Mouse (Mus musculus): ENCODE results near the gene Pcx. TPM values are rescaled to one million over a fixed set of nuclear protein-coding genes. Genes with fewer than 3 reads are reported as not detected.
A peak's percentile ranks its signal among the peaks of the same experiment; 100 is the strongest.

Pcx gene
- 17.7 and 18.5 TPM in 2 replicates for polyA plus RNA-seq (2015; fragmentation: Nextera tagmentation; extraction: Ambion mirVana)

GRCm38 (mm10) chr19:4509986-4510963 lies at the start of gene Pcx:
Gene Pcx, plus strand, starts transcription at chr19:4510472.
- H3K9me3 ChIP-seq: no peaks in the 10 kb centered on the region
- under 1% methylated on average over 82 of the region's 82 CpGs for WGBS
- H3K4me2 ChIP-seq: peak within 1 kb of the TSS; percentile 95
- no peak within 1 kb of the TSS; the same call in 1 of the 2 replicates for H3K27ac ChIP-seq
- H3K36me3 ChIP-seq: no peaks in the 10 kb centered on the region
- H3K4me1 ChIP-seq: peaks cover 12% of the 10 kb centered on the region
- peak within 1 kb of the TSS; percentile 77 for H3K4me3 ChIP-seq
- H3K9ac ChIP-seq: peak within 1 kb of the TSS; percentile 44
- ATAC-seq (ENCODE audit: borderline replicate concordance, extremely low read depth, low FRiP score, low TSS enrichment): peak; percentile 100
- no peaks in the 10 kb centered on the region; the same call in 1 of the 2 replicates for H3K27me3 ChIP-seq

DNA sequence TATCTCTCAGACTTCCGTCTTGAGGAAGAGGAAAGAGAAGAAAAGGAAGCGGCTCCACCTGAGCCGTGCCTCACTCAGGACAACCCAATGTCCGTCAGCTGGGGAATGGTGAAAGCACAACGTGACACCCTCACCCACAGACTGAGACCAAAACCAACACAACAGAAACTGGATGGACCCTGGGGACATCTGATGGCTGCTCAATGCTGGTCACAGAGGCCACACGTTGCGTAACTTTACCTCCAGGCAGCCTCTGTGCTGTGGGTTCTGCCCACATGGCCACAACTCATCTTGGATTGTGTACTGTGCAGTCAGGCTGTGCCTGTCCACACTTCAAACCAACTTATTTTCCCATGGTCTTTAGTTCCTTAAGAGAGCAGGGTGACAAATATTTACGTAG lies 48.3 kb upstream of the Pcx start:
- no peak for ATAC-seq (ENCODE audit: borderline replicate concordance, extremely low read depth, low FRiP score, low TSS enrichment)
- Histone ChIP-seq H3K4me2 (no peak overlapping the region), H3K4me3 (no peak overlapping the region), H3K4me1 (no peaks in the 10 kb centered on the region), H3K27ac (no peak overlapping the region), H3K9ac (no peak overlapping the region), H3K36me3 (no peaks in the 10 kb centered on the region), H3K27me3 (no peaks in the 10 kb centered on the region), H3K9me3 (no peaks in the 10 kb centered on the region)
- 77% methylated on average over 8 of the region's 8 CpGs for WGBS

- Histone ChIP-seq H3K4me1 (no peaks in the 10 kb centered on the region), H3K4me2 (no peak overlapping the region), H3K36me3 (no peaks in the 10 kb centered on the region), H3K27ac (no peak overlapping the region), H3K4me3 (no peak overlapping the region), H3K9ac (no peak overlapping the region), H3K27me3 (no peaks in the 10 kb centered on the region), H3K9me3 (no peaks in the 10 kb centered on the region)
- no peak for ATAC-seq (ENCODE audit: borderline replicate concordance, extremely low read depth, low FRiP score, low TSS enrichment)
- 70% methylated on average over 4 of the region's 4 CpGs for WGBS
Measured at GRCm38 (mm10) chr19:4464666-4465065, 45.6 kb upstream of the Pcx start.

DNA sequence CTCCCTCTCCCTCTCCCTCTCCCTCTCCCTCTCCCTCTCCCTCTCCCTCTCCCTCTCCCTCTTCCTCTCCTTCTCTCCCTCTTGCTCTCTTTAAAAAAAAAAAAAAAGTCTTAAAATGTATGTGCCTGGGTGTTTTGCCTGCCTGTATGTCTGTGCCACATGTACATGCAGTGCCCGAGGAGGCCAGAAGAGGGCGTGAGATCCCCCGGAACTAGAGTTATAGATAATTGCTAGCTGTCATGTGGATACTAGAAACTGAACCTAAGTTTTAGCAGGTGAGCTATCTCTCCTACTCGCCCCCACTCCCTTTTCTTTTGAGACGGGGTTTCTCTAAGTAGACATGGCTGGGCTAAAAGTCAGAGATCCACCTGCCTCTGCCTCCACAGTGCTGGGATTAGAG lies 41.9 kb upstream of the Pcx start:
- H3K9ac ChIP-seq: no peak overlapping the region
- no peak overlapping the region for H3K27ac ChIP-seq
- no peak for ATAC-seq (ENCODE audit: borderline replicate concordance, extremely low read depth, low FRiP score, low TSS enrichment)
- H3K9me3 ChIP-seq: no peaks in the 10 kb centered on the region
- no peak overlapping the region for H3K4me3 ChIP-seq
- 30% methylated on average over 5 of the region's 5 CpGs for WGBS
- H3K4me2 ChIP-seq: no peak overlapping the region
- H3K36me3 ChIP-seq: no peaks in the 10 kb centered on the region
- no peaks in the 10 kb centered on the region for H3K4me1 ChIP-seq
- no peaks in the 10 kb centered on the region for H3K27me3 ChIP-seq

DNA sequence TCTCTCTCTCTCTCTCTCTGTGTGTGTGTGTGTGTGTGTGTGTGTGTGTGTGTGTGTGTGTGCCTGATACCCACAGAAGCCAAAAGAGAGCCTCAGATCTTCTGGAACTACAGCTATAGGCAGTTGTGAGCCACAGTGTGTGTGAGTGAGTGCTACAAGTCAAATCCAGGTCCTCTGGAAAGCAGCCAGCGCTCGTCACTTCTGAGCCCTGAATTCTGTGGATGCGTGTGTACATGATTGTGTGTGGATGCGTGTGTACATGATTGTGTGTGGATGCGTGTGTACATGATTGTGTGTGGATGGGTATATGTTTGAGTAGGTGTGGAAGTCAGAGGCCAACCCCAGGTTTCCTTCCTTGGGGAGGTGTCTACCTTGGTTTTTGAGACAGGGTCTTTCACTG lies 36.7 kb upstream of the Pcx start:
- Histone ChIP-seq H3K9me3 (no peaks in the 10 kb centered on the region), H3K4me1 (peaks cover 18% of the 10 kb centered on the region), H3K36me3 (no peaks in the 10 kb centered on the region), H3K9ac (no peak overlapping the region), H3K27ac (no peak overlapping the region), H3K27me3 (peaks cover 28% of the 10 kb centered on the region), H3K4me2 (no peak overlapping the region), H3K4me3 (no peak overlapping the region)
- ATAC-seq (ENCODE audit: borderline replicate concordance, extremely low read depth, low FRiP score, low TSS enrichment): no peak
- WGBS: 74% methylated on average over 5 of the region's 5 CpGs

- no peaks in the 10 kb centered on the region for H3K9me3 ChIP-seq
- no peak overlapping the region for H3K4me3 ChIP-seq
- ATAC-seq (ENCODE audit: borderline replicate concordance, extremely low read depth, low FRiP score, low TSS enrichment): no peak
- H3K27ac ChIP-seq: no peak overlapping the region
- peaks cover 28% of the 10 kb centered on the region for H3K27me3 ChIP-seq
- no peak overlapping the region for H3K4me2 ChIP-seq
- peaks cover 18% of the 10 kb centered on the region for H3K4me1 ChIP-seq
- no peak overlapping the region for H3K9ac ChIP-seq
- WGBS: 47% methylated on average over 3 of the region's 3 CpGs
- no peaks in the 10 kb centered on the region for H3K36me3 ChIP-seq
Measured at GRCm38 (mm10) chr19:4474739-4475138, 35.5 kb upstream of the Pcx start.

DNA sequence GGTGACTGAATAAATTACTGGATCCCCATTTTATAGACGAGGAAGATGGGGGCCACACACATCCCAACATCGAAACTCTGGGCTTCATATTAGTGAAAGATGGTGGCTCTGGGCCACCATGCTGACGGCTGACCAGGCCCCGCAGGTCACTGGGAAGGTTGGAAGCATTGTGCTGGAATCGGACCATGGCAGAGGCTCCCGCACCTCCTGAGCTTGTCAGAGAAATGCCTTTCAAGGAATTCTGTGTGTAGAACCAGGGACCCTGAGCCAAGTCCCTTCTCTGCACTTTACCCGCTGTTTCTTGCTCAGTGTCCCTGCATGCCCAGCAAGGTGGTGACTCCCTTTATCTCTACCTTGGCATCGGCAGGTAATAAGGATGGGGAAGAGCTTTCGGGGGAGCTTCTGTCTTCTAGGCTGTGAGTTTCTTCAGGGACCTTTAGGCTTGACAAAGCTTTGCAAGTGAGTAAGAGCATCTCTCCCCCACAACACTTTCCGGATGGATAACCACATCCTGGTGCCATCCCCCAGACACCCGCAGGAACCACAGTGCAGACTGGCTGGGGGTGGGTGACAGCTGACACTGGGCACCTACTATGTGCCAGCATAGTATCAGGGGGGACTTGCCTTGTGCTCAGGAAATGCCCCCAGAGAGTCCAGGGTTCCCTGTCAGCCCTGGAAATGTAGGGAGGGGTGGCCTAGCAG lies 34.9 kb upstream of the Pcx start:
- Histone ChIP-seq H3K4me2 (no peak overlapping the region), H3K36me3 (no peaks in the 10 kb centered on the region), H3K9me3 (no peaks in the 10 kb centered on the region), H3K4me1 (peaks cover 18% of the 10 kb centered on the region), H3K27ac (no peak overlapping the region), H3K4me3 (no peak overlapping the region), H3K9ac (no peak overlapping the region), H3K27me3 (peaks cover 28% of the 10 kb centered on the region)
- ATAC-seq (ENCODE audit: borderline replicate concordance, extremely low read depth, low FRiP score, low TSS enrichment): no peak
- WGBS: 83% methylated on average over 11 of the region's 11 CpGs

DNA sequence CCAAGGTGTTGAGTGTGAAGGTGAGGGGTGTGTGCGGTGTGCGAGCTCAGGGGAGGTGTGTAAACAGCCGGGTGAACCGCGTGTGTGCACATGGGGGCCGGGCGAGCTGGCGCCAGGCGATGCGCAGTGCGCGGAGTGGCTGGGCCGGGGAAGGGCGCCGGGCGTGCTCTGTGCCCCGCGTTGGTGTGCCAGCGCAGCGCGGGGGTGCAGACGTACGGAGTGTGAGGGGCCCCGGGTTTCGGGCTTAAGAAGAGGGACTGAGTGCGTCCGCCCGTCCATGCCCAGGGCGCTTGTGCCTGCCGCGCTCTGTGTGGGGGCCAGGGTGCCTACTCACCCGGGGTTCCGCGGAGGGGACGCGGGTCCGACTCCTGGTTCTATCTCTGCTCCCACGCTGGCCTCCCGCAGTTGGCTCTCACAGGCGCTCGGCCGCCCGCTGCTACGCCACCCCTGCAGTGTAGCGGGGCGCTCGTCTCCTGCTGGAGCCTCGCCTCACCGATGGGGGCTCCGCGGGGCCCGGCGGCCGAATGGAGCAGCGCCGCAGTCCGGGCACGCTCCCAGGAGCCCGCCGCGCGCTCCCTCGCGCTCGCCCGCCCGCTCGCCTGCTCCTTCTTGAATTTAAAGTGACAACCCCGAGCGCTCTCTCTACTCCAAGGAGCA lies 33.5 kb upstream of the Pcx start:
- Histone ChIP-seq H3K9ac (peak overlapping the region; percentile 52), H3K4me1 (peaks cover 18% of the 10 kb centered on the region), H3K36me3 (no peaks in the 10 kb centered on the region), H3K27me3 (peaks cover 28% of the 10 kb centered on the region), H3K9me3 (no peaks in the 10 kb centered on the region), H3K27ac (no peak overlapping the region), H3K4me3 (peak overlapping the region; percentile 57), H3K4me2 (peak overlapping the region; percentile 100)
- WGBS: under 1% methylated on average over 60 of the region's 70 CpGs
- peak; percentile 72; the same call in 1 of the 2 replicates for ATAC-seq (ENCODE audit: borderline replicate concordance, extremely low read depth, low FRiP score, low TSS enrichment)

GRCm38 (mm10) chr19:4477345-4478189 lies 32.7 kb upstream of the Pcx start, which contains the start of gene Syt12:
Gene Syt12, minus strand, starts transcription at chr19:4477447.
- WGBS: 9% methylated on average over 21 of the region's 21 CpGs
- H3K4me2 ChIP-seq: peak within 1 kb of the TSS; percentile 100
- H3K27me3 ChIP-seq: peaks cover 28% of the 10 kb centered on the region
- peak within 1 kb of the TSS; percentile 52 for H3K9ac ChIP-seq
- peak within 1 kb of the TSS; percentile 57 for H3K4me3 ChIP-seq
- H3K36me3 ChIP-seq: no peaks in the 10 kb centered on the region
- H3K4me1 ChIP-seq: peaks cover 18% of the 10 kb centered on the region
- ATAC-seq (ENCODE audit: borderline replicate concordance, extremely low read depth, low FRiP score, low TSS enrichment): no peak
- H3K27ac ChIP-seq: no peak within 1 kb of the TSS
- H3K9me3 ChIP-seq: no peaks in the 10 kb centered on the region

DNA sequence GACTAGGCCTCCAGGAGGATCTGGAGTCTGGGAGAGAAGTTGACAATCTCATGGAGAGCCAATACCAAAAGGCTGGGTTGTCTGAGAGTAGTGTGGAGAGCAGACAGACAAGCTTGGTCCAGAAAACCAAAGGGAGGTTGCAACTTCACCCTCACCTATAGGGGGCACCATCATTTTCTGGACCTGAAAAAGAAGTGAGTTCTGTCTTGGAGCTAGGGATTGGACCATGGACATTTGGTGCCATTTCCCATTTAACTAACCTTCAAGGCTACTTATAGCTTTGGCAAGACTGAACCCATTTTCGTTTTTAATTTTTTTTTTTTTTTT lies 32.1 kb upstream of the Pcx start:
- peaks cover 18% of the 10 kb centered on the region for H3K4me1 ChIP-seq
- H3K9me3 ChIP-seq: no peaks in the 10 kb centered on the region
- WGBS: 26% methylated on average over 1 of the region's 1 CpGs
- no peak overlapping the region for H3K4me3 ChIP-seq
- ATAC-seq (ENCODE audit: borderline replicate concordance, extremely low read depth, low FRiP score, low TSS enrichment): no peak
- no peak overlapping the region for H3K9ac ChIP-seq
- peaks cover 28% of the 10 kb centered on the region for H3K27me3 ChIP-seq
- peak overlapping the region; percentile 100 for H3K4me2 ChIP-seq
- H3K27ac ChIP-seq: no peak overlapping the region
- H3K36me3 ChIP-seq: no peaks in the 10 kb centered on the region

DNA sequence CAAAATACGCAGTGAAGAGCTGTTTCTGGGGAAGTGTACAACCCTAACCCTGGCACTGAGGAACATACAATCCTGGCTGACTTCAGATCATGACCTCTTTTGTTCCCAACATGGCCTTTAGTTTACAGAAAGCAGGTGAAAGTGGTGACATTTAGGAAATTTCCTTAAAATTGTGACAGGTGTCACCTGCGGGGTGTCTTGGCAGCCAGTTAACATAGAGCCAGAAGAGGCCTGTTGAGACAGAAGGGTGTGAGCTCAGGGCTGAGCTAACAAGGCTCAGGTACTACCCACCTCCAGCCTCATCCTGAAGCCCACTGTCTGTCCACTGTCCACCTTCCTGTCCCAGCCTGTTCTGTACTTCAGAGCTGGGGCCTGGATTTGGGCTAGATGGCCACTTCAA lies 30.2 kb upstream of the Pcx start:
- Histone ChIP-seq H3K9me3 (no peaks in the 10 kb centered on the region), H3K36me3 (no peaks in the 10 kb centered on the region), H3K4me1 (peaks cover 23% of the 10 kb centered on the region), H3K27me3 (peaks cover 23% of the 10 kb centered on the region), H3K4me3 (no peak overlapping the region), H3K27ac (no peak overlapping the region), H3K9ac (no peak overlapping the region), H3K4me2 (no peak overlapping the region)
- WGBS: 76% methylated on average over 2 of the region's 2 CpGs
- ATAC-seq (ENCODE audit: borderline replicate concordance, extremely low read depth, low FRiP score, low TSS enrichment): no peak

All from lung, embryonic 15.5 days (tissue).